In genomic region chr1:193572827-193573226, GRCm38 (mm10) we compare ENCODE assay signal across 33 mouse cellular contexts.
"Had no signal": no experiment of that assay in that cellular context is flagged by ENCODE, and none has a peak within 500 bp of the region (broad histone marks: within the 10 kb centered on the region; RNA-seq: fewer than 3 reads in every experiment).

No protein-coding gene starts in this region.

- H3K4me3 ChIP-seq: limb, embryonic 10.5 days; limb, embryonic 12.5 days; limb, embryonic 13.5 days; limb, embryonic 15.5 days; liver, embryonic 12.5 days; liver, embryonic 13.5 days; liver, embryonic 15.5 days; lung, embryonic 15.5 days; megakaryocyte, embryonic 14.5 days; midbrain, embryonic 10.5 days; midbrain, embryonic 12.5 days; midbrain, embryonic 13.5 days; midbrain, embryonic 15.5 days; myocyte; neural tube, embryonic 12.5 days; neural tube, embryonic 13.5 days had no signal

- DNase-seq: left cerebral cortex, postnatal 4 days; liver; liver, embryonic 13.5 days; liver, postnatal 0 days; lung, adult 18-20 months; lung, adult 2 months; lung, embryonic 14.5 days; lung, postnatal 10 days; lung, postnatal 14 days; lung, postnatal 36 days; lung, postnatal 4 days; midbrain, embryonic 14.5 days had no signal

- H3K27ac ChIP-seq: limb, embryonic 10.5 days; limb, embryonic 12.5 days; limb, embryonic 13.5 days; limb, embryonic 15.5 days; liver, embryonic 12.5 days; liver, embryonic 13.5 days; liver, embryonic 14.5 days; liver, embryonic 15.5 days; lung, embryonic 15.5 days; macrophage; midbrain, embryonic 10.5 days; midbrain, embryonic 12.5 days; midbrain, embryonic 13.5 days; midbrain, embryonic 15.5 days; neural tube, embryonic 12.5 days; neural tube, embryonic 13.5 days had no signal

- H3K27me3 ChIP-seq: limb, embryonic 12.5 days; limb, embryonic 13.5 days; limb, embryonic 15.5 days; liver, embryonic 12.5 days; liver, embryonic 13.5 days; liver, embryonic 15.5 days; lung, embryonic 15.5 days; megakaryocyte, embryonic 14.5 days; midbrain, embryonic 13.5 days; midbrain, embryonic 15.5 days; neural tube, embryonic 12.5 days; neural tube, embryonic 13.5 days had no signal

- ATAC-seq: liver, embryonic 12.5 days; liver, postnatal 0 days; lung, postnatal 0 days; midbrain, embryonic 13.5 days; midbrain, embryonic 15.5 days; midbrain, embryonic 16.5 days had no signal

- H3K4me2 ChIP-seq: limb, embryonic 12.5 days; limb, embryonic 13.5 days; limb, embryonic 15.5 days; liver, embryonic 11.5 days; liver, embryonic 12.5 days; liver, embryonic 13.5 days; liver, embryonic 15.5 days; lung, embryonic 14.5 days; lung, embryonic 15.5 days; midbrain, embryonic 11.5 days; midbrain, embryonic 12.5 days; midbrain, embryonic 13.5 days; midbrain, embryonic 15.5 days; neural tube, embryonic 12.5 days; neural tube, embryonic 13.5 days had no signal

- H3K9me3 ChIP-seq: limb, embryonic 10.5 days; limb, embryonic 12.5 days; limb, embryonic 13.5 days; limb, embryonic 15.5 days; liver, embryonic 12.5 days; liver, embryonic 13.5 days; liver, embryonic 15.5 days; lung, embryonic 15.5 days; midbrain, embryonic 10.5 days; midbrain, embryonic 12.5 days; midbrain, embryonic 13.5 days; midbrain, embryonic 15.5 days; neural tube, embryonic 12.5 days; neural tube, embryonic 13.5 days had no signal

- H3K9ac ChIP-seq: limb, embryonic 12.5 days; limb, embryonic 13.5 days; limb, embryonic 15.5 days; liver, embryonic 12.5 days; liver, embryonic 13.5 days; liver, embryonic 14.5 days; liver, embryonic 15.5 days; liver, postnatal 0 days; lung, embryonic 14.5 days; lung, embryonic 15.5 days; midbrain, embryonic 12.5 days; midbrain, embryonic 13.5 days; midbrain, embryonic 15.5 days; neural tube, embryonic 12.5 days; neural tube, embryonic 13.5 days had no signal

- H3K36me3 ChIP-seq: limb, embryonic 10.5 days; limb, embryonic 12.5 days; limb, embryonic 13.5 days; limb, embryonic 15.5 days; liver, embryonic 12.5 days; liver, embryonic 13.5 days; liver, embryonic 15.5 days; lung, embryonic 15.5 days; midbrain, embryonic 10.5 days; midbrain, embryonic 12.5 days; midbrain, embryonic 13.5 days; midbrain, embryonic 15.5 days; neural tube, embryonic 12.5 days; neural tube, embryonic 13.5 days had no signal

- H3K4me1 ChIP-seq: liver, embryonic 12.5 days; liver, embryonic 13.5 days; megakaryocyte, embryonic 14.5 days had no signal
